Mouse (Mus musculus) MEL (cell line): ENCODE measurements around the gene Chst13. TPM values are rescaled to one million over a fixed set of nuclear protein-coding genes. Genes with fewer than 3 reads are reported as not detected.

Experiments used
- DNase-seq: peaks from one replicate; pipeline ENCODE4 v3.0.0; 2011; ENCODE audit warnings: low read depth, low spot score
- H3K27ac ChIP-seq: 2 replicates; pipeline ENCODE4 v1.5.1; 2012; ENCODE audit warnings: low read depth, mild to moderate bottlenecking, control low read depth, low read length, moderate library complexity; ENCODE audit not compliant: control insufficient read depth
- H3K27me3 ChIP-seq, 2 experiments: fragments of 150-350 bp in 1 of 2; sonication (generic) in 1 of 2; 2 replicates each; pipeline ENCODE4 v1.6.1; 2012; ENCODE audit warnings: low read length in 2 of 2, mild to moderate bottlenecking in 2 of 2, improper control_type of control experiment in 1 of 2, moderate library complexity in 1 of 2; ENCODE audit not compliant: insufficient read depth in 2 of 2, control insufficient read depth in 1 of 2
- H3K36me3 ChIP-seq, 2 experiments: 2 replicates each; pipeline ENCODE4 v1.6.1; 2012 to 2014; ENCODE audit warnings: low read length in 2 of 2, improper control_type of control experiment in 1 of 2, inconsistent platforms in 1 of 2, mild to moderate bottlenecking in 1 of 2; ENCODE audit not compliant: insufficient read depth in 2 of 2, control insufficient read depth in 1 of 2
- H3K4me1 ChIP-seq, 2 experiments: fragments of 150-350 bp in 1 of 2; sonication (generic) in 1 of 2; 2 replicates each; pipeline ENCODE4 v1.6.1; 2012; ENCODE audit warnings: low read length in 2 of 2, improper control_type of control experiment in 1 of 2, mild to moderate bottlenecking in 1 of 2; ENCODE audit not compliant: insufficient read depth in 2 of 2, control insufficient read depth in 1 of 2
- H3K4me3 ChIP-seq, 2 experiments: fragments of 150-350 bp in 1 of 2; sonication (generic) in 1 of 2; 2 replicates each; pipeline ENCODE4 v1.5.1; 2012; ENCODE audit warnings: low read depth in 2 of 2, low read length in 2 of 2, mild to moderate bottlenecking in 2 of 2, moderate library complexity in 2 of 2, control low read depth in 1 of 2, improper control_type of control experiment in 1 of 2; ENCODE audit not compliant: control insufficient read depth in 1 of 2, insufficient read depth in 1 of 2
- H3K79me2 ChIP-seq: 2 replicates; pipeline ENCODE4 v1.6.1; 2012; ENCODE audit warnings: mild to moderate bottlenecking, low read length, moderate library complexity; ENCODE audit not compliant: control insufficient read depth, poor library complexity, insufficient read depth
- H3K9ac ChIP-seq: 2 replicates; pipeline ENCODE4 v1.6.1; 2012; ENCODE audit warnings: low read depth, mild to moderate bottlenecking, control low read depth, low read length, moderate library complexity; ENCODE audit not compliant: control insufficient read depth, poor library complexity, severe bottlenecking
- H3K9me3 ChIP-seq: fragments of 150-350 bp; sonication (generic); replicated peaks from 2 replicates; pipeline ENCODE4 v1.6.1; 2012; ENCODE audit warnings: mild to moderate bottlenecking, low read length, improper control_type of control experiment, moderate library complexity; ENCODE audit not compliant: insufficient read depth
- CHD2 ChIP-seq: IDR thresholded peaks from 2 replicates; pipeline ENCODE4 v1.6.1; 2011; ENCODE audit warnings: low read length, improper control_type of control experiment
- CTCF ChIP-seq, 3 experiments: IDR thresholded peaks in 2 of 3; conservative IDR thresholded peaks in 1 of 3; 2 replicates each; pipeline ENCODE4 v1.5.1; 2011 to 2012; ENCODE audit warnings: low read length in 3 of 3, low read depth in 2 of 3, mild to moderate bottlenecking in 2 of 3, improper control_type of control experiment in 1 of 3, inconsistent platforms in 1 of 3, mixed read lengths in 1 of 3, moderate library complexity in 1 of 3; ENCODE audit not compliant: control insufficient read depth in 1 of 3, insufficient read depth in 1 of 3, poor library complexity in 1 of 3, severe bottlenecking in 1 of 3
- ETS1 ChIP-seq: IDR thresholded peaks from 2 replicates; pipeline ENCODE4 v1.6.1; 2012; ENCODE audit warnings: low read depth, mild to moderate bottlenecking, inconsistent platforms, low read length, improper control_type of control experiment, moderate library complexity
- HCFC1 ChIP-seq: IDR thresholded peaks from 2 replicates; pipeline ENCODE4 v1.6.1; 2012; ENCODE audit warnings: low read depth, mild to moderate bottlenecking, inconsistent platforms, low read length, improper control_type of control experiment, moderate library complexity
- JUND ChIP-seq: IDR thresholded peaks from 2 replicates; pipeline ENCODE4 v1.6.1; 2011; ENCODE audit warnings: low read depth, mild to moderate bottlenecking, improper control_type of control experiment, low read length
- KAT2A ChIP-seq: conservative IDR thresholded peaks from 2 replicates; pipeline ENCODE4 v1.6.1; 2012; ENCODE audit warnings: low read depth, low read length, improper control_type of control experiment, inconsistent platforms
- MEF2A ChIP-seq: IDR thresholded peaks from 2 replicates; pipeline ENCODE4 v1.6.1; 2014; ENCODE audit warnings: low read depth, mild to moderate bottlenecking, inconsistent platforms, low read length, improper control_type of control experiment; ENCODE audit not compliant: poor library complexity, insufficient replicate concordance, severe bottlenecking; ENCODE audit errors: extremely low read depth
- MYB ChIP-seq: IDR thresholded peaks from 2 replicates; pipeline ENCODE4 v1.6.1; 2011; ENCODE audit warnings: mild to moderate bottlenecking, low read depth, low read length, improper control_type of control experiment
- MYC ChIP-seq: IDR thresholded peaks from 2 replicates; pipeline ENCODE4 v1.6.1; 2011; ENCODE audit warnings: low read depth, mild to moderate bottlenecking, low read length, improper control_type of control experiment, moderate library complexity
- NELFE ChIP-seq: IDR thresholded peaks from 2 replicates; pipeline ENCODE4 v1.6.1; 2011; ENCODE audit warnings: low read depth, low read length, improper control_type of control experiment
- NRF1 ChIP-seq: IDR thresholded peaks from 2 replicates; pipeline ENCODE4 v1.6.1; 2014; ENCODE audit warnings: low read depth, mild to moderate bottlenecking, inconsistent platforms, low read length, improper control_type of control experiment, moderate library complexity; ENCODE audit not compliant: poor library complexity, insufficient read depth, severe bottlenecking
- POLR2A ChIP-seq, 2 experiments: IDR thresholded peaks; 2 replicates each; pipeline ENCODE4 v1.6.1; 2011 to 2012; ENCODE audit warnings: low read length in 2 of 2, mild to moderate bottlenecking in 2 of 2, control low read depth in 1 of 2, improper control_type of control experiment in 1 of 2, low read depth in 1 of 2, moderate library complexity in 1 of 2; ENCODE audit not compliant: control insufficient read depth in 1 of 2, insufficient read depth in 1 of 2, poor library complexity in 1 of 2
- POLR2AphosphoS2 ChIP-seq: IDR thresholded peaks from 2 replicates; pipeline ENCODE4 v1.6.1; 2011; ENCODE audit warnings: low read length, improper control_type of control experiment
- POLR2AphosphoS5 ChIP-seq: IDR thresholded peaks from 2 replicates; pipeline ENCODE4 v1.6.1; 2012; ENCODE audit warnings: low read depth, borderline replicate concordance, mild to moderate bottlenecking, inconsistent platforms, low read length, moderate library complexity, mixed read lengths
- RAD21 ChIP-seq: IDR thresholded peaks from 2 replicates; pipeline ENCODE4 v1.6.1; 2011; ENCODE audit warnings: mild to moderate bottlenecking, low read depth, low read length, improper control_type of control experiment
- RCOR1 ChIP-seq: IDR thresholded peaks from 2 replicates; pipeline ENCODE4 v1.6.1; 2012; ENCODE audit warnings: low read depth, mild to moderate bottlenecking, inconsistent platforms, low read length, improper control_type of control experiment
- SIN3A ChIP-seq: IDR thresholded peaks from 2 replicates; pipeline ENCODE4 v1.6.1; 2012; ENCODE audit warnings: low read length, improper control_type of control experiment, inconsistent platforms
- SMC3 ChIP-seq: IDR thresholded peaks from 2 replicates; pipeline ENCODE4 v1.6.1; 2011; ENCODE audit warnings: low read depth, low read length, improper control_type of control experiment
- ZC3H11A ChIP-seq: IDR thresholded peaks from 2 replicates; pipeline ENCODE4 v1.6.1; 2012; ENCODE audit warnings: low read depth, mild to moderate bottlenecking, inconsistent platforms, low read length, improper control_type of control experiment
- ZKSCAN1 ChIP-seq: IDR thresholded peaks from 2 replicates; pipeline ENCODE4 v1.6.1; 2012; ENCODE audit warnings: low read depth, mild to moderate bottlenecking, inconsistent platforms, low read length, improper control_type of control experiment, moderate library complexity
- ZNF384 ChIP-seq: IDR thresholded peaks from 2 replicates; pipeline ENCODE4 v1.6.1; 2012; ENCODE audit warnings: low read depth, mild to moderate bottlenecking, inconsistent platforms, low read length, improper control_type of control experiment
- polyA plus RNA-seq, 2 experiments: library from polyadenylated mRNA; stranded (reverse) in 1 of 2; unstranded in 1 of 2; fragments of >175 nt in 1 of 2; fragments of >200 nt in 1 of 2; gene quantifications; 2 replicates each; pipeline versions ENCODE4 v1.2.1 to v1.2.4; 2012; ENCODE audit warnings: low replicate concordance in 2 of 2, low read depth in 1 of 2; ENCODE audit not compliant: insufficient read length in 2 of 2, insufficient read depth in 1 of 2, missing spikeins in 1 of 2
- total RNA-seq: library from RNA; depleted of rRNA; stranded (reverse); fragments of 300-350 nt; gene quantifications from 2 replicates; pipeline ENCODE4 v1.2.3, GENCODE M21; 2012

The Chst13 gene
- total and polyA plus RNA-seq, 3 experiments: not detected

- Histone ChIP-seq H3K9ac (no peak within 1 kb of the TSS), H3K36me3 (no peaks in the 10 kb centered on the region), H3K4me3 (no peak within 1 kb of the TSS), H3K9me3 (no peaks in the 10 kb centered on the region), H3K79me2 (no peaks in the 10 kb centered on the region), H3K27ac (no peak within 1 kb of the TSS), H3K4me1 (no peaks in the 10 kb centered on the region), H3K27me3 (no peaks in the 10 kb centered on the region)
- DNase-seq: no peak
- no peak for TF ChIP-seq KAT2A
- TF ChIP-seq JUND: no peak
- TF ChIP-seq SMC3: no peak
- TF ChIP-seq ETS1: no peak
- no peak for TF ChIP-seq POLR2AphosphoS2
- no peak for TF ChIP-seq HCFC1
- TF ChIP-seq ZKSCAN1: no peak
- TF ChIP-seq SIN3A: no peak
- TF ChIP-seq MYB: no peak
Measured at GRCm38 (mm10) chr6:90332561-90333425, 7.8 kb upstream of the Chst13 start, which contains the start of gene Uroc1. TSS of gene Uroc1 (plus strand) at chr6:90333284.

- Histone ChIP-seq H3K9ac (no peak overlapping the region), H3K4me1 (no peaks in the 10 kb centered on the region), H3K27me3 (no peaks in the 10 kb centered on the region), H3K36me3 (no peaks in the 10 kb centered on the region), H3K4me3 (no peak overlapping the region), H3K9me3 (no peaks in the 10 kb centered on the region), H3K79me2 (no peaks in the 10 kb centered on the region), H3K27ac (no peak overlapping the region)
- no peak for TF ChIP-seq MEF2A
- TF ChIP-seq CHD2: no peak
- no peak for TF ChIP-seq RCOR1
- no peak for TF ChIP-seq MYB
- TF ChIP-seq SMC3: no peak
- no peak for TF ChIP-seq ZNF384
- no peak for TF ChIP-seq MYC
- TF ChIP-seq POLR2AphosphoS2: no peak
- no peak for TF ChIP-seq ZKSCAN1
- no peak for DNase-seq
Measured at GRCm38 (mm10) chr6:90329953-90330352, 5.0 kb upstream of the Chst13 start.

GRCm38 (mm10) chr6:90327670-90328069 is 2.7 kb upstream of the Chst13 start:
- H3K79me2 ChIP-seq: no peaks in the 10 kb centered on the region
- H3K27ac ChIP-seq: no peak overlapping the region
- H3K4me3 ChIP-seq: no peak overlapping the region
- no peaks in the 10 kb centered on the region for H3K4me1 ChIP-seq
- no peaks in the 10 kb centered on the region for H3K9me3 ChIP-seq
- no peaks in the 10 kb centered on the region for H3K36me3 ChIP-seq
- DNase-seq: peak; percentile 8
- H3K9ac ChIP-seq: no peak overlapping the region
- TF ChIP-seq CTCF (IDR thresholded peaks at IDR 0.05 in 2 of 3, conservative IDR thresholded peaks at IDR 0.05 in 1 of 3; ENCODE audit: control insufficient read depth in 1 of 3, insufficient read depth in 1 of 3, low read depth in 2 of 3, low read length in 3 of 3, poor library complexity in 1 of 3, severe bottlenecking in 1 of 3) (peak; percentile 18 to 60 (median 56); a peak in 5 of 6 replicates), NELFE (no peak), POLR2AphosphoS5 (no peak), ZC3H11A (0 out of 2 replicates have a peak, but pooled peaks have one; percentile 4), SMC3 (peak; percentile 74), ETS1 (no peak), NRF1 (no peak), RAD21 (peak; percentile 28), POLR2A (IDR thresholded peaks at IDR 0.05; ENCODE audit: control insufficient read depth in 1 of 2, insufficient read depth in 1 of 2, low read depth in 1 of 2, low read length in 2 of 2, poor library complexity in 1 of 2) (no peak)
- H3K27me3 ChIP-seq: no peaks in the 10 kb centered on the region
